Mouse (Mus musculus) liver, adult 2 months (tissue): Measurements from ENCODE around the gene Abt1.

Experiments used
- CTCF ChIP-seq: fragments of 200-500 bp; IDR thresholded peaks from 2 replicates; pipeline ENCODE4 v1.5.1; 2011; ENCODE audit warnings: low read depth, low read length, control low read depth
- POLR2A ChIP-seq: fragments of 200-500 bp; IDR thresholded peaks from 2 replicates; pipeline ENCODE4 v1.6.1; 2011; ENCODE audit warnings: low read length, control low read depth; ENCODE audit not compliant: insufficient read depth; ENCODE audit errors: extremely low read depth

- TF ChIP-seq POLR2A (no peak; the same call in 1 of the 2 replicates), CTCF (no peak)
Measured at GRCm38 (mm10) chr13:23423286-23424051, at the start of gene Abt1.
